Mouse (Mus musculus): ENCODE measurements around the gene Spindoc. TPM values are rescaled to one million over a fixed set of nuclear protein-coding genes. Genes with fewer than 3 reads are reported as not detected.
A peak's percentile ranks its signal among the peaks of the same experiment; 100 is the strongest.
"Not testable (repeated sequence)": the region's sequence is repeated elsewhere in the genome, so short reads cannot be mapped to it uniquely, and the experiment has no call there.

Spindoc gene
- total RNA-seq, 2 experiments from 2014 or later = 33.8 to 35.3 TPM

DNA sequence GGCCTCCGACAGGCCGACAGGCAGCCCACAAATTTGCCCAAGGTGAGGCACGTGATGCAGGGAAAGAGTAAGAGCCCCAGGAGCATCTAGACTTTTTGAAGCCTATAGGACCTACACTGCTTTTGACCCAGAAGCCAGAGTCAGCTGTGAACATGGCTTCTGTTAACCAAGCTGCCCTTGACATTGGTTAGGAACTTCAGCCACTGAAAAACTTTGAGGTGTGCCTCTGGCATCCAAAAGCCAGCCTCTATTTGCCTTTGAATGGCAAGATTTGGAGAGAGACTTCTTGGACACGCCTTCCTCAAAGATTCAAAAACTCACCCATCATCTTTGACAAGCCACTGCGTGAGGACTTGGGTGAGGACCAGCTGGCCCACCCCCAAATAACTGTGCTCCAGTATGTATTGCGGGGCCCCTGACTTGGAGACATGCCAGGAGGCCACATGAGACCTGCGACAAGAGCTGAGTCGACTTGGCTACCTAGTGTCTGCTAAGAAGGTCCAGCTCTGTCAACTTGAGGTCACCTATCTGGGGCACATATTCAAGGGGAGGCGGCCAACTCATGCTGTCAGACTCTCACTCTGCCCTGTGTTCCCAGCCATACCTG, 21.9 kb upstream of the Spindoc start:
- no peak for DNase-seq (ENCODE audit: extremely low spot score in 1 of 2, low spot score in 1 of 2)

- no peak for DNase-seq (ENCODE audit: extremely low spot score in 1 of 2, low spot score in 1 of 2)
These were observed 17.8 kb upstream of the Spindoc start for GRCm38 (mm10) chr19:7400635-7401034.

DNA sequence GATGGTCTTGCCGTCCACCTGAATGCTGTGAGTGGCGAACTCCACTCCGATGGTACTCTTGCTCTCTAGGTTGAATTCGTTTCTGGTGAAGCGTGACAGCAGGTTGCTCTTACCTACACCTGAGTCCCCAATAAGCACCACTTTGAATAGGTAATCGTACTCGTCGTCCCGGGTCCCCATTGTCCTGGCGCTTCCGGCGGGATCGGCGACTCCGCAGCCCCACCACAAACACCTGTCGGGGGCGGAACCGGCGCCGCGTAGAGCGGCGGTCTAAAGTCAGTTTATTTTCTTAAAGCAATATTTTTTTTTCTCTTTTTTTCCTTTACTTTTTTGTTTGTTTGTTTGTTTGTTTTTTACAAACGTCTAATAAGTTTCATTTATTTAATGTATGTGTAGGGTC, 16.1 kb upstream of the Spindoc start:
- DNase-seq (ENCODE audit: extremely low spot score in 1 of 2, low spot score in 1 of 2) = not testable (repeated sequence)

GRCm38 (mm10) chr19:7396867-7397826, 14.4 kb upstream of the Spindoc start:
- DNase-seq (ENCODE audit: extremely low spot score in 1 of 2, low spot score in 1 of 2) = not testable (repeated sequence)

- no peak for DNase-seq (ENCODE audit: extremely low spot score in 1 of 2, low spot score in 1 of 2)
These were observed 5.7 kb upstream of the Spindoc start for GRCm38 (mm10) chr19:7388488-7388887.

DNA sequence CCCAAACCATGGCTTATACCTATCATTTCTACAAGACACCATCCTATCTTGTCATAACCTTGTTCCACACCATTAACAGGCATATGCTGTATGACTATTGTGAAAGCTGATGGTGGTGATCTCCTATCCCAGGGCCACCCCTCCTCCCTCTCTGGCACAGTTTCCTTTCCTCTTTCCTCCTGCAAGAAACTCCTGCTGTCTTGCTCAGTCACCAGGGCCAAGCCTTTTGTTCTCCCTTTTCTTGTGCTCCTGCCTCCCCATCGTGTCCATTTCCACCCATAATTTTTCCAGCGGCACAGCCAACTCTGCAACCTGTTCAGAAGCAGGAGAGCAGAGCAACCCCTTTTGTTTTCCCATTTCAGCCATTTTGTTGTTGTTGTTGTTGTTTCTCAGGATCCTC, 3.2 kb upstream of the Spindoc start:
- DNase-seq (ENCODE audit: extremely low spot score in 1 of 2, low spot score in 1 of 2) = no peak

DNA sequence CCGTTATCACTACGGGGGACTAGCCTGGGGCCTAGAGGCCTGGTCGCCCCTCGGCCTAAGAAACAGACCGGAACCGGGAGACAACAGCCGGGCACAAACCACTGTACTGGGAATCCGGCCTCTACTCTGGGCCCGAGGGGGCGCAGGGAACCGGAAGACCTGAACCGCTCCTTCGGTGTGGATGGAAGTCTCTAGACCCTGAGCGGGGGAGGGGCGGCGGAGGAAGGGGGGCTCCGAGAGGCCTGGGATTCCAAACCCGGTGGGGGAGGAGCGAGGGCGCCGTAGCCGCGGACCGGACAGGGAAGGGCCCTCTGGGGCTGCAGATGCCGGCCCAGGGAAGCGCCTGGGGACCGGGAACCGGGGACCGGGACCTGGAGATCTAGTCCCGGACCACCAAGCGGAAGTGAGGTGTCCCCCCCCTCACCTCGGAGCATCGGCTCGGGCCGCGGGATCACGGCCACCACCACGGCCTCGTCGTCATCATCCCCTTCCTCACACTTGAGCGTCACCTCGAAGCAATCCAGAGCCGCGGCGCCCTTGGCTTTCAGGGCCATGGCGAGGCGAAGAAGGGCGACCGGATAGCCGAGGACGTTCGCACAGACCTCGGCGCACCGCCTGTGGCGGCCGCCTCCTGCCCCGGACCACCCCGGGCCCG, 419 bp downstream of the Spindoc start:
- peak; percentile 48 to 50 for DNase-seq (ENCODE audit: extremely low spot score in 1 of 2, low spot score in 1 of 2)

GRCm38 (mm10) chr19:7381906-7382247, 917 bp downstream of the Spindoc start:
- DNase-seq (ENCODE audit: extremely low spot score in 1 of 2, low spot score in 1 of 2) = no peak

DNA sequence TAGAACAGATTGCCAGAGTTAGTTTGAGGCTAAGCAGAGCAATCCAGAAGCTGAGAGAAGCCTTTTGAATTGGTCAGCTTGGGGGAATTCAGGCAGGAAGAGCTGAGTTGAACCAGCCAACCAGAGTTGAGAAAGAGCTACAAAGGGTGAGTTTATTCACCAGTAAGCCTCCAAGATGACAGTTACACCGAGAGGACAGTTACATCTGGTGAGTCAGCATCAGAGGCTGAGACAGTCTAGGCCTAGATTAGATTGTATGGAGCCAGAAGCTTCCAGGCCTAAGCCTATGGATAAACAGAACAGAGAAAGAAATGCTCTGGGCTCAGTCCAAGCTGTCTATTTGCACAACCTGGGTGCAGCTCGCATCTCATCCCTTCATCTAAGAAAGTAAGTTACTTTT, 5.2 kb downstream of the Spindoc start:
- DNase-seq (ENCODE audit: extremely low spot score in 1 of 2, low spot score in 1 of 2) = no peak

DNA sequence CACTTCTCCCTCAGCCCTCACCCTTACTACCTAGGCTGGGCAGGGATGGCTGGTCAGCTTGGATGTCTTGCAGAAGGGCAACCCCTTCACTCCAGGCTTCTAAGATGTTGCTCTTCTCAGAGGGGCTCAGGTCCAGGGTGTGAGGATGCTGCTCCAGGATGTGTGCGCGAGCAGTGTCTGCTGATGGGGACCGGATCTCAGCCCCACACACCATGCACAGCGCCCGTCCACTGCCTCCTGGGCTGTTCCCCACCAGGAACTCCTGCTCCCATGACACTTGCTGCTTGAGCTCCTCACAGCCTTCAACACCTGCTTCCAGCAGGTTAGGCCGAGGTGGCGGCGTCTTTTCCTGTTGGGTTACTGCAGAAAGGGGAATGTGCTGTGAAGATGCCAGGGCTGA, 8.3 kb downstream of the Spindoc start:
- no peak for DNase-seq (ENCODE audit: extremely low spot score in 1 of 2, low spot score in 1 of 2)

DNA sequence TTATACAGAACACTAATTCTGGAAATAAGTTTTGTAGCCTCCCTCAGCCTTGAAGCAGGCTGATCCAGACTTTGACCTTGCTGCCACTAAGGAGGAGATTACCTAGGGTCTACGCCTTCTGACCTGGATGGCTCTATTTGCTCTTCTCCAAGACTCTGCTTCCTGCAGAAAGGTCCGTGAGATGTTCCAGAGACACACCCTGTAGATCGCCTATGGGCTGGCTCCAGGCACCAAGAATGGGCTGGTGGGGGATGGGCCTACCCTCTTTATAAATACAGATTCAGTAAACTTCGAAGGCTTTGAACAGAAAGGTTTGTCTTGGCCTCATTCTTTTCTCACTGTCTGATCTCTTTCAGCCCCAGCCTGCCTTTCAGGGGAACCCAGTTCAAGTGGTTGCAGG, 13.3 kb downstream of the Spindoc start:
- DNase-seq (ENCODE audit: extremely low spot score in 1 of 2, low spot score in 1 of 2) = not testable (repeated sequence)

DNA sequence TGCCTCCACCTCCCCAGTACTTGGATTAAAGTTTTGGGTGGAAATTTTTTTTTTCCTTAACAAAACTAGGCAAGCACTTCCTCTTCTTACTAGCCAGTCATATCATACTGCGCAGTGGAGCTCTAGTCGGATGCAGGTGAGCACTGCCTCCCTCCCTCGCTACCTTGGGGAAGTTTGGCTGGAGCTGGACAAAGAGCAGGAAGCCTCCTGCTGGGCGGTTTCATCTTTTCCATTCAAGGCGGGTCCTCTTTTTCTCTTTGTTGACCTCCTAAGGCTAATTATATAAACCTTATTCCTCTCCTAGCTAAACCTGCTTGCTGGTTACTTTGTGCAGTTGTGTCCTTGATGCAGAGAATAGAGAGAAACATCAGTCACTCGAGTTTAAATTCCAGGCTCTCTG, 29.2 kb downstream of the Spindoc start:
- no peak for DNase-seq (ENCODE audit: extremely low spot score in 1 of 2, low spot score in 1 of 2)

GRCm38 (mm10) chr19:7352809-7353495, 29.8 kb downstream of the Spindoc start:
- DNase-seq (ENCODE audit: extremely low spot score in 1 of 2, low spot score in 1 of 2) = no peak

DNA sequence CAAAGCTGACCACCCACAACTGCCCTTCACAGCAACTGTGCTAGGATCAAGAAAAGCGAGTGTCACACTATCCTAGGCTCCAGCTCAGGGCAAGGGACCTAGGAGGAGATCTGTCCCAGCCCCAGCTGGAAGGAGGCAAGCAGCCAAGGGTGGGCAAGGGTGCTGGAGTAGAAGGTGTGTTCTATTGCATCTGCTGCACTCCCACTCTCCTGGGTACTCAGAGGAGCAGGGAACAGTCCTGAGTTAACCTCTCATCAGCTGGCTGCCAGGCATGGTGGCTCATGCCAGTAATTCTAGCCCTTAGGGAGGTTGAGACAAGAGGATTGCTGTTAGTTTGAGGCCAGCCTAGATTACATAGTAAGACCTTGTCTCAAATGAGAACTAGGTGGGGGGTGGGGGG, 32.8 kb downstream of the Spindoc start:
- no peak for DNase-seq (ENCODE audit: extremely low spot score in 1 of 2, low spot score in 1 of 2)

DNA sequence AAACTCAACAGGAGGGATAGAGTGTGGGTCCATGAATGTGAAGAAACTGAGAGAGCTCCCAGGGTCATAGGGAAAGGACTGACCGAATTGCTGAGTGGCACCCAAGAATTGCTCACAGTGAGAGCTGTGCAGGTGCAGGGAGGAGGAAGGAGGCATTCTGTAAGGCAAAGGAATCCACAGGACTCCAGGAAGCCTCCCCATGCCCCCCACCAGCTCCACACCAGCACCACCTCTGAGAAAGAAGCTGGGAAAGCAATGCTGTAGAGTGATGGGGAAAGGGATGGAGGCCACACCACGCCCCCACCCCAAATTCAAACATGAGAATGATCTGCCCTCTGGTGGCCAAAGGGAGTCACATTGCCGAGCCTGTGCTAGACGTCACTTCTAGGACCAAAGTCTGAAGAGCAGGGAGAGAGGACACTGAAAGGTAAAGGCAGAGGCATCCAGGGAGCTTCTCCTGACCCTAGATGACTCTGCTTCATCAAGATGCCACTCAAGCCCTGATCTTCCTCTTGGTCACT, 37.5 kb downstream of the Spindoc start:
- peak; percentile 21 to 64 for DNase-seq (ENCODE audit: extremely low spot score in 1 of 2, low spot score in 1 of 2)

DNA sequence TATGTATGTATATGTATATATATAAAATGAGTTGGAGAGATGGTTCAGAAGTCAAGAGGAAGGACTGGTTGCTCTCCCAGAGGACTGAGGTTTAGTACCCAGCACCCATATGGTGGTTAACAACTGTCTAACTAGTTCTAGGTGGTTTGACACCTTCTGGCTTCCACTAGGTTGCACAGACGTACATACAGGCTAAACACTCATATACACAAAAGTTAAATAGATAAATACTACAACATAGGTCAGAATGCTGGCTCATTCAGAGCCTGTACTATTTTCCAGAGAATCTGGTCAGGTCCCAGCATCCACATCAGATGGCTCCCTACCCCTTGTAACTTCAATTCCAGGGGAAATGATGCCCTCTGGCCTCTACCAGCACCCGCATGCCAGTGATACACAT, 40.1 kb downstream of the Spindoc start:
- DNase-seq (ENCODE audit: extremely low spot score in 1 of 2, low spot score in 1 of 2) = no peak

GRCm38 (mm10) chr19:7341512-7342397, 41.0 kb downstream of the Spindoc start, which contains the start of gene Mark2:
Gene Mark2, minus strand, starts transcription at chr19:7341860.
- DNase-seq (ENCODE audit: extremely low spot score in 1 of 2, low spot score in 1 of 2) = peak; percentile 96 to 98

DNA sequence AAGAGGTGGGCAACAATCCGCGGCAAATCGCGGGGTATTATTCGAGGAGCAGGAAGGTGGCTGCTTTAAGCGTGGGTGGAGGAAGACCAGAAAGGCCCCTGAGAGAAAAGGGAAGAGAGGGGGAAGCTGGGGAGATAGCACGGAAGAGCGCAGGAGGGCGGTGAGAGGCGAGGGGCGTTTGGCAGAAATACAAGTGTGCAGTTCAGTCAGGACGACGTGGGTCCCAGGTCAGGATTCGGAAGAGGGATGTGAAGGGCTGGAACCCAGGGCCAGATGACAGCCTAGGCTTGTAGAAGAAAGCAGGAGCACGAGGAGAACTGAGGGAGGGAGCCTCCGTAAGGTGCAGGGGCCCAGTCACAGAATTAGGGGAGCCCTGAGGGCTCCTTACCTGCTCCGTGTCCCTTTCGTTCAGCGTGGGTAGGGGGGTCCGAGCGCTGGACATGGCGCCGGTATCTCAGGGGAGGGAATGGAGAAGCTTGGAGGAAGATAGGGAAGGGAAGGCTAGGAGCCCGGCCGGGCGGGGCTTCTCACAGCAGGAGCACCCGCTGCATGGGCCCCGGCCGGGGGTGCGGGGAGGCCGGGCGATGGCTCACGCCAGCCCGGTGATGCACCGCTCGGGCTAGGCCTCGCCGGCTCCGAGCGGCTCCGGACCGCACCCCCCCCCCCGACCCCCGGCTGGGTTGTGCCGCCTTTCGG, 41.9 kb downstream of the Spindoc start:
- peak; percentile 17 to 21 for DNase-seq (ENCODE audit: extremely low spot score in 1 of 2, low spot score in 1 of 2)

DNA sequence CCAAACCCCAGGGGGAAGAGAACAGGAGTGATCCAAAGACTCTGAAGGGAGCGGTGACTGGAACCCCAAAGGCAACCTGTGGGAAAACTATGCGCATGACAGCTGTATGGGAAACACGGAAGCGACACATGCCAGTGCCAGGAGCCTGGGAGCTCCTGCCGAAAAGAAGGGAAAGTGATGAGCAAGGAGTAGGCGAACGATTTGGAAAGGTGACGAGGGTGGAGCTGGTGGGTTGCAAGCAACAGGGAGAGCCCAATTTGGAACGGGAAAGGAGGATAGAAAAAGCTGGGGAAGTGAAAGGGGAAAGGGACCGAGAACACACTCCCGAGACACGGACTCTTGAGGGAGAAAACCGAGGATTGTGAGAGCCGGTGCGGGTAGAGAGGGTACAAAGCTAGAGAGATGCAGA, 42.4 kb downstream of the Spindoc start:
- peak in 1 of 2 experiments; percentile 27 for DNase-seq (ENCODE audit: extremely low spot score in 1 of 2, low spot score in 1 of 2)
